Mouse (Mus musculus) liver, embryonic 13.5 days (tissue): ENCODE data around the gene Adh7. TPM values are rescaled to one million over a fixed set of nuclear protein-coding genes. Genes with fewer than 3 reads are reported as not detected.

Source experiments
- ATAC-seq: fragments of 200-750 bp; cut with Nextera tagmentation; 2 replicates; pipeline ENCODE4 v1.8.0; 2017; ENCODE audit warnings: low read depth, mild to moderate bottlenecking, moderate number of reproducible peaks, moderate library complexity
- DNase-seq: peaks from one replicate; pipeline ENCODE4 v3.0.0; 2022
- H3K27ac ChIP-seq: fragments of 300-500 bp; sonication (generic); 2 replicates; pipeline ENCODE4 v1.5.1; 2015; ENCODE audit warnings: moderate library complexity, mild to moderate bottlenecking, inconsistent platforms
- H3K27me3 ChIP-seq: fragments of 300-500 bp; sonication (generic); 2 replicates; pipeline ENCODE4 v1.6.1; 2015; ENCODE audit warnings: mild to moderate bottlenecking, inconsistent platforms
- H3K36me3 ChIP-seq: fragments of 300-500 bp; sonication (generic); 2 replicates; pipeline ENCODE4 v1.6.1; 2015; ENCODE audit warnings: mild to moderate bottlenecking, inconsistent platforms
- H3K4me1 ChIP-seq: fragments of 300-500 bp; sonication (generic); replicated peaks from 2 replicates; pipeline ENCODE4 v1.6.1; 2015; ENCODE audit warnings: inconsistent platforms
- H3K4me2 ChIP-seq: fragments of 300-500 bp; sonication (generic); 2 replicates; pipeline ENCODE4 v1.6.1; 2015; ENCODE audit warnings: inconsistent platforms, mild to moderate bottlenecking, moderate library complexity
- H3K4me3 ChIP-seq: fragments of 300-500 bp; sonication (generic); replicated peaks from 2 replicates; pipeline ENCODE4 v1.5.1; 2015; ENCODE audit warnings: mild to moderate bottlenecking, inconsistent platforms
- H3K9ac ChIP-seq: fragments of 300-500 bp; sonication (generic); 2 replicates; pipeline ENCODE4 v1.6.1; 2015; ENCODE audit warnings: mild to moderate bottlenecking, inconsistent platforms
- H3K9me3 ChIP-seq: fragments of 300-500 bp; sonication (generic); replicated peaks from 2 replicates; pipeline ENCODE4 v1.6.1; 2016; ENCODE audit warnings: inconsistent platforms
- WGBS: fragments of 180-500 bp; shearing (Covaris S2); methylation state at CpG from one replicate; pipeline ENCODE4 v1.1.7; 2015; ENCODE audit not compliant: insufficient replicate concordance; 5-methylcytosine and 5-hydroxymethylcytosine counted together
- polyA plus RNA-seq: library from polyadenylated mRNA; unstranded; fragments of >200 nt; fragmentation: Nextera tagmentation; extraction: Ambion mirVana; gene quantifications from 2 replicates; pipeline ENCODE4 v1.2.1, GENCODE M21; 2015

The Adh7 gene
- polyA plus RNA-seq, 1 experiment from 2014 or later = 0.25 TPM

DNA sequence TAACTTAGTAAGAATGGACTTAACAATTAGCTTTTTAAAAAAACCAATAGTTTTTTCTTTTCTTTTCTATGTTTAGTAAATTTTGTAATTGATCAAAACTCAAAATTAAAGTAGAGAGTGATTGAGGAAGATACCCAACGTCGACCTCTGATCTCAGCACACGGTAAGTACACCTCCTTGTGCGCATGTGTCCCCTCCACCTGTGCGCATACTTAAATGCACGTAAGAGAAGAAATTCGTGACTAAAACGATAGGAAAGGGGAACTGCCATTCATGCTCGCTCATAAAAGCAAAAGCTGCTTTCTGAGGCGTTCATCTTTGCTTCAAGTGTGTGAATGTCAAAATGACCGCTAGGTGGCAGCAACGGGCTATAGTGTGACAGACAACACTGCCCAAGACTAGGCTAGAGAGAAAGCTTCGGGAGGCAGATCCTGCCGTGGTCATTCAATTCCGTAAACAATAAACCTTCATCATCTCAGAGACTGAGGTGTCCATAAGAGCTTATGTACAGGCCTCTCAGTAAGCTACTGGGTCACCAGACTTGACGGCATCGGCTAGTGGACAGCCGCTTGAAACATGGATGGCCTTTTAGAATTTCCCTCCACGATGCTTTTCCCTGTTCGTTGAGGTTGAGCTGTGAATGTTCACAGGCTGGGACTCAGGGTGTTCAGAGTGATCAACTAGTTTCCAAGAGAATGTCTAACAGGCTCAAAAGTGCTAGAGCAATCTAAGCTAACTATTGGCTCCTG lies 19.4 kb upstream of the Adh7 start:
- H3K9ac ChIP-seq = no peak overlapping the region
- WGBS = 30% methylated on average over 20 of the region's 20 CpGs
- no peaks in the 10 kb centered on the region for H3K4me1 ChIP-seq
- no peak overlapping the region for H3K27ac ChIP-seq
- H3K27me3 ChIP-seq = no peaks in the 10 kb centered on the region
- H3K4me2 ChIP-seq = peak overlapping the region; percentile 36
- no peaks in the 10 kb centered on the region for H3K9me3 ChIP-seq
- H3K4me3 ChIP-seq = no peak overlapping the region
- no peaks in the 10 kb centered on the region for H3K36me3 ChIP-seq
- no peak for ATAC-seq
- peak; percentile 50 for DNase-seq

DNA sequence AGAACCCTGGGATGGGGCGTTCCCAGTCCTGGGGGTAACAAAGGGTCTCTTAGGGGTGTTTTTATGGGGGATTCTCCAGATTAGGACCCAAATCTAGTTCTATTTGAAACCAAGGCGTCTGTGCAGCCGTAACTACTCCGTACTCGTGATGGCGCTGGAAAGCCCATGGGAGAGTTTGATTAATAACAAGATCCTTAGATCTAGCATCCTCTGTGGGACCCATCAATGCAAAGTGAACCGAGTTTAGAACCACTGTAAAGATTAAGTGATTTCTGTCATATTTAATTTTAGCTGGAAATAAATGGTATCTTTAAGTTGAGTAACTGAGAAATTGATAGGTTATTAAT lies 18.9 kb upstream of the Adh7 start:
- Histone ChIP-seq H3K4me3 (no peak overlapping the region), H3K36me3 (no peaks in the 10 kb centered on the region), H3K9me3 (no peaks in the 10 kb centered on the region), H3K27ac (no peak overlapping the region), H3K27me3 (no peaks in the 10 kb centered on the region), H3K4me2 (no peak overlapping the region), H3K4me1 (no peaks in the 10 kb centered on the region), H3K9ac (no peak overlapping the region)
- 62% methylated on average over 7 of the region's 7 CpGs for WGBS
- DNase-seq (no peak), ATAC-seq (no peak)

GRCm38 (mm10) chr3:138208821-138209220 lies 8.7 kb upstream of the Adh7 start:
- no peak overlapping the region for H3K4me2 ChIP-seq
- H3K27me3 ChIP-seq = no peaks in the 10 kb centered on the region
- no peak overlapping the region for H3K27ac ChIP-seq
- no peak overlapping the region for H3K9ac ChIP-seq
- H3K4me1 ChIP-seq = no peaks in the 10 kb centered on the region
- DNase-seq = no peak
- H3K4me3 ChIP-seq = no peak overlapping the region
- no peaks in the 10 kb centered on the region for H3K36me3 ChIP-seq
- no peaks in the 10 kb centered on the region for H3K9me3 ChIP-seq
- ATAC-seq = no peak
- WGBS = 69% methylated on average over 3 of the region's 3 CpGs

DNA sequence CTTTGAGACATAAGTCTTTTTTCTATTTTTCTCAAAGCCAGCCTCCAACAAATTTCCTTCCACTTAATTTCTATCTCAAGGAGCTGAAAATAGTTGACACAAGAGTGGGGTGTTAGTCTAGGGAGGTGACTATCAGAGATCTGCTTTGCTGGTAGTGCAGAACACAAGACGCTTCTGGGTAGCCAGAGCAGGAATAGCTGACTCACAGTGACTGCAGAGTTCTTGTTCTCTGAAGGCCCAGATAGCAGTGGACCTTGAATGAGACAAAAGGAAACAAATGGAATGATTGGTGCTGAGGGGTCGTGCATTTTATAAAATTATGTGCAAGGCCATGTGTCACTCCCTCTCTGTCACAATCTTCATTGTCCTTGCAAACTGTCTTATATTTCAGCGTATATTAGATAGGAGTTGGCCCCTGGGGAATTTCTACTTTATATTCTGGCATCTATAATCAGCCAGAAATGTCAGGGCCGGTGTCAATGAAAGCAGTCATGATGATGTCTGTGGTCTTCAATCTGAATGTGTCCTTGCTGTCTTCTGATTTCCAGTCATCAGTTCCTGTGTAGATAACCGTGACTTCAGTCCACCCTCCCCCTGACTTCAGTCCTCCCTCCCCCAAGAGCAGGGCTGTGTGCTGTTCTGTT lies 7.0 kb upstream of the Adh7 start:
- Histone ChIP-seq H3K27ac (no peak overlapping the region), H3K9me3 (no peaks in the 10 kb centered on the region), H3K4me3 (no peak overlapping the region), H3K4me2 (no peak overlapping the region), H3K4me1 (no peaks in the 10 kb centered on the region), H3K9ac (no peak overlapping the region), H3K36me3 (no peaks in the 10 kb centered on the region), H3K27me3 (no peaks in the 10 kb centered on the region)
- WGBS = 42% methylated on average over 5 of the region's 5 CpGs
- no peak for DNase-seq
- no peak for ATAC-seq

DNA sequence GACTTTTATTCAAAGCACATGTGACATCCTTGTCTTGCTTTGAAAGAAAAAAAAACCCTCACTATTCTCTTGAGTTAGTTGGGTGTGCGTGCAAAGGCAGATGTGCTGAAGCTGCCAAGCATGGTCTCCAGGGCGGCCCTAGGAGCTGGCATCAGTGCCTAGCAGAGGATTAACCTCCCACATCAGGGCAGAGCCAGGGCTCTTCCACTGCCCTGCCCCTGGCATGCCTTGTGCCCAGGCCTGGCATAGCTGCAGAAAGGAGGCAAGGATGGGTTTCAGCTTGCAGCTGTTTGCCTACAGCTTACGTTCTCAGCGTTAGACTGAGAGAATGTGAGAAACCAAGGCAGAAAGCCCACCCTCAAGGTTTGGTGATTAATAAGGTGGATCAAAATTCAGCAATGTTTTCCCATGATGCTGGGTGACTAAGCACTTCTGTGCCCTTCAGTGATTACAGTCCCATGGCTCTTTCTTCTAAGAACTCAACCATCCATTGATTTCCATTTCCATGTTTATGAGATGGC lies 5.1 kb upstream of the Adh7 start:
- H3K27ac ChIP-seq = no peak overlapping the region
- DNase-seq = no peak
- no peak overlapping the region for H3K4me3 ChIP-seq
- WGBS = 74% methylated on average over 4 of the region's 4 CpGs
- no peak for ATAC-seq
- no peaks in the 10 kb centered on the region for H3K9me3 ChIP-seq
- H3K36me3 ChIP-seq = no peaks in the 10 kb centered on the region
- H3K4me1 ChIP-seq = no peaks in the 10 kb centered on the region
- H3K27me3 ChIP-seq = no peaks in the 10 kb centered on the region
- no peak overlapping the region for H3K4me2 ChIP-seq
- H3K9ac ChIP-seq = no peak overlapping the region

GRCm38 (mm10) chr3:138215395-138215989 lies 2.1 kb upstream of the Adh7 start:
- no peak for DNase-seq
- H3K27me3 ChIP-seq = no peaks in the 10 kb centered on the region
- H3K4me2 ChIP-seq = no peak overlapping the region
- H3K4me3 ChIP-seq = no peak overlapping the region
- H3K4me1 ChIP-seq = no peaks in the 10 kb centered on the region
- no peaks in the 10 kb centered on the region for H3K9me3 ChIP-seq
- no peak overlapping the region for H3K27ac ChIP-seq
- WGBS = 66% methylated on average over 11 of the region's 11 CpGs
- no peak for ATAC-seq
- H3K36me3 ChIP-seq = no peaks in the 10 kb centered on the region
- H3K9ac ChIP-seq = no peak overlapping the region

- H3K27ac ChIP-seq = no peak overlapping the region
- H3K9ac ChIP-seq = no peak overlapping the region
- H3K36me3 ChIP-seq = no peaks in the 10 kb centered on the region
- H3K9me3 ChIP-seq = no peaks in the 10 kb centered on the region
- 68% methylated on average over 8 of the region's 8 CpGs for WGBS
- ATAC-seq = no peak
- no peak overlapping the region for H3K4me3 ChIP-seq
- no peak for DNase-seq
- no peaks in the 10 kb centered on the region for H3K4me1 ChIP-seq
- H3K27me3 ChIP-seq = no peaks in the 10 kb centered on the region
- no peak overlapping the region for H3K4me2 ChIP-seq
Observed at GRCm38 (mm10) chr3:138216091-138216490, 1.5 kb upstream of the Adh7 start.

DNA sequence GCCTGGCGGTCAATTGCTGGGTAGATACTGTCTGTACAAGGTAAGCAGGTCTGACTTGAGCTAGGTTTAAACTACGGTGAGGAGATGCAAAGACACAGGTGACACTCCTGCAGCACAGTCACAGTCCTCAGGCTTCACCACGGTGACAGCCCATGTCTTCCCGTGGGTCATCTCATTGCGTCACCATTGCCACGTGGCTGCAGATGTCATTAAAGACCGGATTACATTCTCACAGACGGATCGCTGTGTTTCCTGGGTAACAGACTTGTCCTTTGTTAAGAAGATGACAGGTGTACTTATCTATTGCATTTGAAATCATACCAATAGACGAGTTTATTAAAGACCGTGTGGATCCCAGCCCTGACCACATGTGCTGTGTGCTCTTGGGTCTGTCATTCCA lies 3.6 kb downstream of the Adh7 start:
- no peak for DNase-seq
- 69% methylated on average over 11 of the region's 11 CpGs for WGBS
- H3K9ac ChIP-seq = no peak overlapping the region

DNA sequence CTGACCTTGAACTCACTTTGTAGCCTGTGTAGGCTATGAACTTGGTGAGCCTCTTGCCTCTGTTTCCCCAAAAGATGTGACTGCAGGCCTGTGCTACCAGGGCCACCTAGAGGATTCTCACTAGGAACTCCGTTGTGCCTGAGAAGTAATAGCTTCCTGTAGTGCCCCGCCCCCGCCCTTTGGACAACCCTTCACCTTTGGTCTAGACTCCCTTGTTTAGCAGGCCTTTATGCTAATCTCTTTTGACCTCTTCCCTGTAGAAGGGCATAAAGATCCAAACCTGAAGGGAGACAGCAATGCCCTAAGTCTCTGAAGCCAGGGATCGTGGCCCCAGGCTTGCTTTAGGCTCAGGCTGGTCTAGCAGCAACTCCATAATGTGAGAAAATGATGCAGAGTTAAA lies 5.0 kb downstream of the Adh7 start:
- H3K27me3 ChIP-seq = no peaks in the 10 kb centered on the region
- no peak for ATAC-seq
- 45% methylated on average over 4 of the region's 4 CpGs for WGBS

More for the DNA sequence above, 3.6 kb downstream of the Adh7 start:
- no peak overlapping the region for H3K27ac ChIP-seq
- no peak overlapping the region for H3K4me2 ChIP-seq
- no peaks in the 10 kb centered on the region for H3K36me3 ChIP-seq
- no peaks in the 10 kb centered on the region for H3K9me3 ChIP-seq
- H3K4me1 ChIP-seq = peaks cover 7% of the 10 kb centered on the region; the same call in 1 of the 2 replicates
- no peak for ATAC-seq
- H3K27me3 ChIP-seq = no peaks in the 10 kb centered on the region
- H3K4me3 ChIP-seq = no peak overlapping the region

GRCm38 (mm10) chr3:138222952-138223351 lies 5.4 kb downstream of the Adh7 start:
- Histone ChIP-seq H3K9ac (no peak overlapping the region), H3K27me3 (no peaks in the 10 kb centered on the region), H3K4me1 (peaks cover 7% of the 10 kb centered on the region; the same call in 1 of the 2 replicates), H3K27ac (no peak overlapping the region), H3K4me2 (no peak overlapping the region), H3K36me3 (no peaks in the 10 kb centered on the region), H3K9me3 (no peaks in the 10 kb centered on the region), H3K4me3 (no peak overlapping the region)
- ATAC-seq (peak; percentile 60; the same call in 1 of the 2 replicates), DNase-seq (no peak)
- 39% methylated on average over 5 of the region's 5 CpGs for WGBS

More for the DNA sequence above, 5.0 kb downstream of the Adh7 start:
- DNase-seq = no peak
- Histone ChIP-seq H3K27ac (no peak overlapping the region), H3K9ac (no peak overlapping the region), H3K9me3 (no peaks in the 10 kb centered on the region), H3K4me1 (peaks cover 7% of the 10 kb centered on the region; the same call in 1 of the 2 replicates), H3K4me3 (no peak overlapping the region), H3K4me2 (no peak overlapping the region), H3K36me3 (no peaks in the 10 kb centered on the region)

DNA sequence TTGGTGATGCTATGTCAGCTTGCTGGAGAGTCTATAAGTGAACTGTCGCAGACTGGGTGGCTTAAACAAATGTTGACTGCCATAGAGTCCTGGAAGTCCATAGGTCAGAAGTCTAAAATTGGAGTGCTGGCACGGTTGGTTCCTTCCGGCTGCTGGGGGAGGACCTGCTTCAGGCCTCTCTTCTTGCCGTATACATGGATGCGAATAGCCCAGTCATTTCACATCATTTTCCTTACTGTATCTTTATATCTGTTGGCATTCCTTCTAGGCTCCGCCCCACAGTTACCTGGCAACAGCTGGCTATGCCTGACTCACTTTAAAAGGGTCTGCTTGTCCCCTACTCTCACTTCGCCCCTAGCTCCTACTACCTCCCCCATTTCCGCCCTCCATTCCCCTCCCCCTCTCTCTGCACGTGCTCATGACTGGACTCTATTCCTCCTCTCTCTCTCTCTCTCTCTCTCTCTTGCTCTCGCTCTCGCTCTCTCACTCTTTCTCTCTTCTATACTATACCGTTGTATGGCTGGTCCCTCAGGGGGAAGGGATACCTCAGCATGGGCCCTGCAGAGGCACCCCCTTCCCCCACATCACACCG lies 6.9 kb downstream of the Adh7 start:
- no peak overlapping the region for H3K27ac ChIP-seq
- H3K4me3 ChIP-seq = no peak overlapping the region
- peak; percentile 39 for ATAC-seq
- 71% methylated on average over 13 of the region's 13 CpGs for WGBS
- no peak for DNase-seq
- no peaks in the 10 kb centered on the region for H3K9me3 ChIP-seq
- no peak overlapping the region for H3K4me2 ChIP-seq
- no peak overlapping the region for H3K9ac ChIP-seq
- no peaks in the 10 kb centered on the region for H3K36me3 ChIP-seq
- H3K4me1 ChIP-seq = peaks cover 7% of the 10 kb centered on the region; the same call in 1 of the 2 replicates
- no peaks in the 10 kb centered on the region for H3K27me3 ChIP-seq
